Mouse (Mus musculus) CH12.LX (cell line): ENCODE results near the gene Arhgef3. TPM values are rescaled to one million over a fixed set of nuclear protein-coding genes. Genes with fewer than 3 reads are reported as not detected.
A peak's percentile ranks its signal among the peaks of the same experiment; 100 is the strongest.

Source experiments
- DNase-seq: peaks from one replicate; pipeline ENCODE4 v3.0.0-alpha.2; 2013; ENCODE audit errors: extremely low read depth
- H3K27ac ChIP-seq: 2 replicates; pipeline ENCODE4 v1.5.1; 2012; ENCODE audit warnings: low read depth, mild to moderate bottlenecking, control low read depth, moderate library complexity; ENCODE audit not compliant: insufficient read depth
- H3K27me3 ChIP-seq: replicated peaks from 2 replicates; pipeline ENCODE3; 2012; ENCODE audit warnings: inconsistent platforms
- H3K36me3 ChIP-seq, 2 experiments: replicated peaks in 1 of 2; 2 replicates each; pipeline versions ENCODE3 to v1.6.1; 2012; ENCODE audit warnings: inconsistent platforms in 1 of 2, low read length in 1 of 2, mild to moderate bottlenecking in 1 of 2, mixed read lengths in 1 of 2, moderate library complexity in 1 of 2; ENCODE audit not compliant: control insufficient read depth in 1 of 2, insufficient read depth in 1 of 2
- H3K4me1 ChIP-seq, 2 experiments: 2 replicates each; pipeline ENCODE4 v1.6.1; 2012; ENCODE audit warnings: inconsistent platforms in 1 of 2, moderate library complexity in 1 of 2; ENCODE audit not compliant: insufficient read depth in 2 of 2, control insufficient read depth in 1 of 2
- H3K4me2 ChIP-seq: 2 replicates; pipeline ENCODE4 v1.6.1; 2012; ENCODE audit warnings: low read depth, mild to moderate bottlenecking, control low read depth; ENCODE audit not compliant: poor library complexity, insufficient read depth, severe bottlenecking
- H3K4me3 ChIP-seq, 3 experiments: fragments of 150-350 bp in 1 of 3; sonication (generic) in 1 of 3; replicated peaks in 1 of 3; 2 replicates each; pipeline versions ENCODE3 to v1.5.1; 2011 to 2012; ENCODE audit warnings: low read depth in 2 of 3, low read length in 2 of 3, mild to moderate bottlenecking in 2 of 3, moderate library complexity in 2 of 3, control low read depth in 1 of 3, improper control_type of control experiment in 1 of 3, inconsistent platforms in 1 of 3, mixed read lengths in 1 of 3; ENCODE audit not compliant: poor library complexity in 1 of 3
- H3K79me2 ChIP-seq: replicated peaks from 2 replicates; pipeline ENCODE4 v1.6.1; 2012; ENCODE audit warnings: mild to moderate bottlenecking, moderate library complexity; ENCODE audit not compliant: control insufficient read depth, poor library complexity, insufficient read depth, severe bottlenecking; ENCODE audit errors: extremely low read depth
- H3K9ac ChIP-seq: 2 replicates; pipeline ENCODE4 v1.6.1; 2012; ENCODE audit warnings: low read depth, mild to moderate bottlenecking, control low read depth, moderate library complexity; ENCODE audit not compliant: insufficient read depth
- H3K9me3 ChIP-seq: replicated peaks from 2 replicates; pipeline ENCODE3; 2012; ENCODE audit warnings: low read length, inconsistent platforms, mixed read lengths
- BHLHE40 ChIP-seq: IDR thresholded peaks from 2 replicates; pipeline ENCODE4 v1.6.1; 2011; ENCODE audit warnings: mild to moderate bottlenecking, low read depth, low read length, improper control_type of control experiment
- CHD1 ChIP-seq: IDR thresholded peaks from 2 replicates; pipeline ENCODE4 v1.6.1; 2012; ENCODE audit warnings: low read depth, low read length, improper control_type of control experiment, inconsistent platforms
- CHD2 ChIP-seq: IDR thresholded peaks from 2 replicates; pipeline ENCODE4 v1.6.1; 2011; ENCODE audit warnings: low read length, improper control_type of control experiment
- CTCF ChIP-seq, 2 experiments: IDR thresholded peaks in 1 of 2; conservative IDR thresholded peaks in 1 of 2; 2 replicates each; pipeline ENCODE4 v1.5.1; 2011 to 2012; ENCODE audit warnings: low read depth in 2 of 2, low read length in 2 of 2, improper control_type of control experiment in 1 of 2, inconsistent platforms in 1 of 2, mild to moderate bottlenecking in 1 of 2, moderate library complexity in 1 of 2
- E2F4 ChIP-seq: IDR thresholded peaks from 2 replicates; pipeline ENCODE4 v1.6.1; 2011; ENCODE audit warnings: low read depth, low read length, improper control_type of control experiment; ENCODE audit not compliant: insufficient replicate concordance
- GABPA ChIP-seq: IDR thresholded peaks from 2 replicates; pipeline ENCODE4 v1.6.1; 2012; ENCODE audit warnings: low read depth, low read length, improper control_type of control experiment, inconsistent platforms; ENCODE audit not compliant: insufficient replicate concordance
- HCFC1 ChIP-seq: IDR thresholded peaks from 2 replicates; pipeline ENCODE4 v1.6.1; 2012; ENCODE audit warnings: low read depth, mild to moderate bottlenecking, inconsistent platforms, low read length, improper control_type of control experiment
- IRF4 ChIP-seq: IDR thresholded peaks from 2 replicates; pipeline ENCODE4 v1.6.1; 2014; ENCODE audit warnings: low read depth, mild to moderate bottlenecking, inconsistent platforms, low read length, improper control_type of control experiment
- JUND ChIP-seq: conservative IDR thresholded peaks from 2 replicates; pipeline ENCODE4 v1.6.1; 2011; ENCODE audit warnings: low read depth, low read length, improper control_type of control experiment
- MAX ChIP-seq: IDR thresholded peaks from 2 replicates; pipeline ENCODE4 v1.6.1; 2011; ENCODE audit warnings: low read length, improper control_type of control experiment
- MEF2A ChIP-seq: IDR thresholded peaks from 2 replicates; pipeline ENCODE4 v1.6.1; 2014; ENCODE audit warnings: low read depth, mild to moderate bottlenecking, inconsistent platforms, low read length, improper control_type of control experiment, borderline replicate concordance
- MYC ChIP-seq: IDR thresholded peaks from 2 replicates; pipeline ENCODE4 v1.6.1; 2011; ENCODE audit warnings: low read depth, mild to moderate bottlenecking, improper control_type of control experiment, low read length
- NELFE ChIP-seq: IDR thresholded peaks from 2 replicates; pipeline ENCODE4 v1.6.1; 2011; ENCODE audit warnings: low read depth, low read length, improper control_type of control experiment
- NRF1 ChIP-seq: IDR thresholded peaks from 2 replicates; pipeline ENCODE4 v1.6.1; 2014; ENCODE audit warnings: low read depth, mild to moderate bottlenecking, inconsistent platforms, low read length, improper control_type of control experiment, moderate library complexity
- RCOR1 ChIP-seq: conservative IDR thresholded peaks from 2 replicates; pipeline ENCODE4 v1.6.1; 2012; ENCODE audit warnings: low read depth, mild to moderate bottlenecking, inconsistent platforms, low read length, improper control_type of control experiment
- USF1 ChIP-seq: IDR thresholded peaks from 2 replicates; pipeline ENCODE4 v1.6.1; 2014; ENCODE audit warnings: low read depth, mild to moderate bottlenecking, inconsistent platforms, low read length, improper control_type of control experiment
- ZC3H11A ChIP-seq: IDR thresholded peaks from 2 replicates; pipeline ENCODE4 v1.6.1; 2012; ENCODE audit warnings: low read depth, mild to moderate bottlenecking, inconsistent platforms, low read length, improper control_type of control experiment
- dilution Hi-C: fragments of 300-500 bp; cut with MboI; formaldehyde crosslinking; loops from 2 replicates; pipeline ENCODE4 v1.14.3; 2020; ENCODE audit warnings: low sequenced_read_pairs; ENCODE audit not compliant: extremely low pct_unique_long_range_greater_than_20kb, extremely low pct_ligation_motif_present
- in situ Hi-C: fragments of 300-500 bp; cut with MboI; formaldehyde crosslinking; loops from 3 replicates; pipeline ENCODE4 v1.14.3; 2019; ENCODE audit warnings: low sequenced_read_pairs, low pct_ligation_motif_present, low pct_unique_long_range_greater_than_20kb, mixed read lengths
- polyA plus RNA-seq: library from polyadenylated mRNA; unstranded; fragments of >175 nt; gene quantifications from 2 replicates; pipeline ENCODE4 v1.2.1, GENCODE M21; 2012; ENCODE audit warnings: low read depth; ENCODE audit not compliant: insufficient read length
- total RNA-seq, 2 experiments: library from RNA; depleted of rRNA; stranded (reverse); fragments of 300-350 nt in 1 of 2; fragments of >200 nt in 1 of 2; gene quantifications; 2 replicates each; pipeline ENCODE4 v1.2.3; 2012 to 2014

Gene Arhgef3
- total and polyA plus RNA-seq, 3 experiments, result 0.51 to 0.64 (median 0.62) TPM

DNA sequence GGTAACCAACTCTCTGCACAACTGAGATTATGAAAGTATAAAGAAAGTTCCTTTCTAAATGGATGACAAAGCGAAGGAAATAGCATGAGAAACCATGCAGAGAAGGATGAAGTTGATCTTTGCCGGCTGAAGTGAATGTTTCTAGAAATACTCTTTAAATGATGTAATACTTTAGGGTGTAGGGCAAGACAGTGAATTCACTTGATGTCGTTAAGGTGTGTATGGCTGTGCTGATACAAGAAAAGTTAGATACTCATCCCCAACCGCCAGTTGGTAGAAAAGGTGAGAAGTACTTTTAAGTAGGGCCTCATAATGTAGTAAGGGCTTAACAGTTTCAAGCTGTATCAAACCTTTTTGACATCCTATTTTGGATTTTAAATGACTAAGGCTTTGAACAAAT is 315.6 kb downstream of the Arhgef3 start:
- no peak for DNase-seq
- in situ Hi-C loops, result no loop called here
- H3K36me3 ChIP-seq, result peaks cover 4 to 28% of the 10 kb centered on the region in 2 experiments
- H3K4me1 ChIP-seq, result peaks cover 0 to 9% of the 10 kb centered on the region in 2 experiments; a peak in 2 of 4 replicates
- dilution Hi-C loops, result no loop called here
- H3K79me2 ChIP-seq, result peaks cover 6% of the 10 kb centered on the region
- H3K9me3 ChIP-seq, result peaks cover 16% of the 10 kb centered on the region
- TF ChIP-seq CHD1 (peak; percentile 87; the same call in 1 of the 2 replicates), E2F4 (no peak)
- no peak overlapping the region for H3K27ac ChIP-seq
- H3K4me2 ChIP-seq, result peak overlapping the region; percentile 71; the same call in 1 of the 2 replicates
- peak overlapping the region; percentile 74; the same call in 1 of the 2 replicates for H3K9ac ChIP-seq
- no peaks in the 10 kb centered on the region for H3K27me3 ChIP-seq
- H3K4me3 ChIP-seq, result peak overlapping the region; percentile 36 to 70 (median 47)

DNA sequence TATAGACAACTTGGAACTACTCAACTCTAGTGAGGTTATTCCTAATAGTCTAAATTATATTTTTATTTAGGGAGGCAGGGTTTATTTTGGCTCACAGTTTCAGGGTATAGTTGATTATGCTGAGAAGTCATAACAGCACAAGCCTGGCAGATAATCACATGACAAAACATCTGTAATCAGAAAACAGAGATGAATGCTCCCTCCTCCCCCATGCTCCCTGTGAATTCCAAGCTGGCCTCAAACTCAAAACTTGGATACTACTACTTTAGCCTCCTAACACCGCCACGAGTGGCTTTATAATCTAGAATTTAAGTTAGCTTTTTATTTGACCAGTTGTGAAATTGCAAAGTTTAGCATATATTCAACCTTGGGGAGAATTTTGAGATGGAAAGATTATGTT is 317.4 kb downstream of the Arhgef3 start:
- Histone ChIP-seq H3K36me3 (peaks cover 4 to 39% of the 10 kb centered on the region in 2 experiments), H3K4me1 (peaks cover 0 to 18% of the 10 kb centered on the region in 2 experiments; a peak in 2 of 4 replicates), H3K9me3 (peaks cover 15% of the 10 kb centered on the region), H3K9ac (no peak overlapping the region), H3K27me3 (no peaks in the 10 kb centered on the region), H3K4me3 (no peak overlapping the region), H3K79me2 (peaks cover 6% of the 10 kb centered on the region), H3K27ac (no peak overlapping the region), H3K4me2 (no peak overlapping the region)
- in situ Hi-C loops, result no loop called here
- dilution Hi-C loops, result no loop called here
- no peak for DNase-seq
- TF ChIP-seq GABPA (no peak), E2F4 (no peak), NELFE (no peak), NRF1 (no peak), BHLHE40 (no peak), CHD2 (no peak), HCFC1 (no peak), ZC3H11A (no peak), RCOR1 (no peak), JUND (no peak), MAX (no peak), IRF4 (no peak), MEF2A (no peak), USF1 (no peak), MYC (no peak), CTCF (conservative IDR thresholded peaks at IDR 0.05 in 1 of 2, IDR thresholded peaks at IDR 0.05 in 1 of 2; ENCODE audit: low read depth in 2 of 2, low read length in 2 of 2) (no peak)
